Mouse (Mus musculus): ENCODE data around the gene Ripply3. TPM values are rescaled to one million over a fixed set of nuclear protein-coding genes. Genes with fewer than 3 reads are reported as not detected.

Gene Ripply3
- 12.0 TPM for polyA plus RNA-seq (2014; fragmentation: Illumina TruSeq; extraction: RNeasy Lipid Tissue Mini Kit (QIAGEN cat#74804); ENCODE audit: low read depth, low replicate concordance)

GRCm38 (mm10) chr16:94327781-94328711 is at the start of gene Ripply3:
Ripply3 (plus strand) TSS chr16:94328420.

GRCm38 (mm10) chr16:94313229-94314030 is 14.8 kb upstream of the Ripply3 start, which contains the start of gene Hlcs:
Hlcs (minus strand) TSS chr16:94313571.

GRCm38 (mm10) chr16:94370173-94370914 is 42.1 kb downstream of the Ripply3 start, which contains the start of gene Ttc3:
Ttc3 (plus strand) TSS chr16:94370618.

GRCm38 (mm10) chr16:94371301-94371931 is 43.2 kb downstream of the Ripply3 start, which contains the start of gene Pigp:
Pigp (minus strand) TSS chr16:94371842.

Other genes with a start within 250 kb of the Ripply3 start
- gene Sim2, start 243.5 kb upstream of the Ripply3 start, polyA plus RNA-seq (2014; fragmentation: Illumina TruSeq; extraction: RNeasy Lipid Tissue Mini Kit (QIAGEN cat#74804); ENCODE audit: low read depth, low replicate concordance), result not detected
- gene Hlcs, start 14.8 kb upstream of the Ripply3 start, polyA plus RNA-seq (2014; fragmentation: Illumina TruSeq; extraction: RNeasy Lipid Tissue Mini Kit (QIAGEN cat#74804); ENCODE audit: low read depth, low replicate concordance), result 11.2 TPM
- gene Ttc3, start 42.2 kb downstream of the Ripply3 start, polyA plus RNA-seq (2014; fragmentation: Illumina TruSeq; extraction: RNeasy Lipid Tissue Mini Kit (QIAGEN cat#74804); ENCODE audit: low read depth, low replicate concordance), result 294 TPM
- gene Pigp, start 43.4 kb downstream of the Ripply3 start, polyA plus RNA-seq (2014; fragmentation: Illumina TruSeq; extraction: RNeasy Lipid Tissue Mini Kit (QIAGEN cat#74804); ENCODE audit: low read depth, low replicate concordance), result 536 TPM
- gene Vps26c, start 198.4 kb downstream of the Ripply3 start, polyA plus RNA-seq (2014; fragmentation: Illumina TruSeq; extraction: RNeasy Lipid Tissue Mini Kit (QIAGEN cat#74804); ENCODE audit: low read depth, low replicate concordance), result 25.3 TPM
- gene Dyrk1a, start 241.6 kb downstream of the Ripply3 start, polyA plus RNA-seq (2014; fragmentation: Illumina TruSeq; extraction: RNeasy Lipid Tissue Mini Kit (QIAGEN cat#74804); ENCODE audit: low read depth, low replicate concordance), result 56.4 TPM

Measured in adrenal gland, adult 10 weeks (tissue).